Mouse (Mus musculus) C2C12 (cell line): Measurements from ENCODE around the gene Grk6. TPM values are rescaled to one million over a fixed set of nuclear protein-coding genes. Genes with fewer than 3 reads are reported as not detected.
A peak's percentile ranks its signal among the peaks of the same experiment; 100 is the strongest.

Experiments
- H3K27me3 ChIP-seq: one replicate; pipeline ENCODE4 v1.6.1; 2011; ENCODE audit not compliant: control insufficient read depth, insufficient read depth, insufficient read length
- H3K36me3 ChIP-seq: one replicate; pipeline ENCODE4 v1.6.1; 2011; ENCODE audit not compliant: control insufficient read depth, insufficient read depth
- H3K4me3 ChIP-seq: one replicate; pipeline ENCODE4 v1.5.1; 2011; ENCODE audit warnings: mild to moderate bottlenecking, control low read depth; ENCODE audit not compliant: poor library complexity, insufficient read depth, severe bottlenecking
- H3K79me2 ChIP-seq: one replicate; pipeline ENCODE4 v1.6.1; 2011; ENCODE audit not compliant: control insufficient read depth, insufficient read depth
- H3K79me3 ChIP-seq: one replicate; pipeline ENCODE4 v1.6.1; 2011; ENCODE audit warnings: low read depth, control low read depth
- H3ac ChIP-seq: one replicate; pipeline ENCODE3; 2011; ENCODE audit warnings: low read depth; ENCODE audit not compliant: control insufficient read depth, insufficient read length
- CEBPB ChIP-seq: IDR thresholded peaks from one replicate; pipeline ENCODE4 v1.6.1; 2011; ENCODE audit warnings: low read depth, mild to moderate bottlenecking, control low read depth, moderate library complexity
- CTCF ChIP-seq: IDR thresholded peaks from one replicate; pipeline ENCODE4 v1.5.1; 2011; ENCODE audit not compliant: control insufficient read depth, insufficient read depth, insufficient read length
- FOSL1 ChIP-seq: IDR thresholded peaks from one replicate; pipeline ENCODE4 v1.8.0; 2011; ENCODE audit warnings: mild to moderate bottlenecking, low read length; ENCODE audit not compliant: poor library complexity, insufficient read depth, severe bottlenecking
- MAX ChIP-seq: IDR thresholded peaks from one replicate; pipeline ENCODE4 v1.6.1; 2011; ENCODE audit warnings: mild to moderate bottlenecking, control low read depth
- MYOD1 ChIP-seq: IDR thresholded peaks from one replicate; pipeline ENCODE4 v1.6.1; 2011; ENCODE audit warnings: low read depth; ENCODE audit not compliant: control insufficient read depth, insufficient read length
- MYOG ChIP-seq: IDR thresholded peaks from one replicate; pipeline ENCODE4 v1.6.1; 2011; ENCODE audit not compliant: control insufficient read depth, insufficient read length; ENCODE audit errors: extremely low read depth
- USF1 ChIP-seq: IDR thresholded peaks from one replicate; pipeline ENCODE4 v1.6.1; 2011; ENCODE audit warnings: low read depth, mild to moderate bottlenecking, control low read depth, moderate library complexity
- polyA plus RNA-seq: library from polyadenylated mRNA; unstranded; fragments of >200 nt; fragmentation: generic; extraction: Trizol; gene quantifications from one replicate; pipeline ENCODE4 v1.2.1, GENCODE M21; 2012; ENCODE audit warnings: missing spikeins

The Grk6 gene
- polyA plus RNA-seq, 1 experiment = 81.9 TPM

DNA sequence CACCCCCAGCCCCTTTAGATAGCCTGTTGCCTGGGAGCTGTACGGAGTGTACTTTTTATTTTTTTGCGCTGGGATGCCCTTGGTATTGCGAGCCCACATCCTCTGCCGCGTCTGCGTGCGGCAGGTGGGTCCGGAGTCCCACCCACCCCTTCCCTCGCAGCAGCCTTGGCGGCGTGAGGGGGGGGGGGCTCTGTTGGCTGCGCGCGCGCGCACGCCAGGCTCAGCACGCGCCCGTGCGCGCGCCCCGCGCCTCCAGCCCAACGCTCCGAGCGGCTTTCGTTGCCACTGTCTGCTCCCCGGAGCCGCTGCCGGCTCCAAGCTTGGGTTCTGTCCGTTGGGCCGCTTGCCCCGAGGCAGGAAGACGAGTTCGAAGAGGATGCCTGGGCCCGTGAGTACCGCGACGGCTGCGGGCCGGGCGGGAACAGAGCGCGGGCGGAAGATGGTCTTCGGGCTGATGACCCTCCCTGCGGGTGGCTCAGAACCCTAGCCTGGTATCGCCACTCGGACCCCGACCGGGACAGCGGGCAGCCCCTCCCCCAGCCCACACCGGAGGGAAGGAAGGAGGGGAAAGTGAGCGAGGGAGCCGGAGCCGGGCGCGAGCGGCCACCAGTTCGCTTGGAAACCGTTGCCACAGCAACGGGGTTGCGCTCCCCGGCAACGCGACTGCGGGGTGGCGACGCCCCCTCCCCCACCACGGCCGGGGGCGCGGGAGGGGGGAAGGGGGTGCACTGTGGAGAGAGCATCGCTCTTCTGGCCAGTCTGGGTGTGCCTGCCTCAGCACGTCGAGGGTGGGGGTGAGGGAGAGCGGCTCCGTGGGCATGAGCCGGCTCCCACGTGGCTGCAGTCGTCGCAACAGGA is 19.4 kb downstream of the Grk6 start, which contains the start of gene Prr7:
Gene Prr7 (plus strand): TSS at position 241 of the 858 bp plus-strand sequence.
- TF ChIP-seq MYOD1 (no peak), USF1 (no peak), CTCF (no peak), MAX (no peak), CEBPB (no peak), MYOG (no peak), FOSL1 (no peak)

DNA sequence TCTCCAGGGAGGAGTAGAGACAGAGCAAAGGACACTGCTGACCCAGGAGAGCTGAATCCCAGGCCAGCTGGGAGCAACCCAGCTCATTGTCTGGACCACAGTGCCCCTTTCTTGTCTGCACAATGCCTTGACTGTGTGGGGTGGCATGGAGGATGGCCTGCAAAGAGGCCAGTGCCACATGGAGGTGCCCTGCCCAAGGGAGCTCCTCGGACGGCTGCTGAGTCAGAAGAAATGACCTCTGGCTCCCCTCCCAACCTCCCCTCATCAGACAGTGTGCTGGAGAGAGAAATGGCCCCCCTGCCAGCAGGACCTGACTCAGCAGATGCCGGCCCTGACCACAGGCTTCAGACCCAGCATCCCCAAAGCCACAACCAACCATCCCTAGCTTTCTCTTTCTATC is 20.3 kb downstream of the Grk6 start:
- H3K79me3 ChIP-seq = no peaks in the 10 kb centered on the region
- peaks cover 9% of the 10 kb centered on the region for H3K36me3 ChIP-seq
- no peak overlapping the region for H3ac ChIP-seq
- no peaks in the 10 kb centered on the region for H3K27me3 ChIP-seq
- H3K4me3 ChIP-seq = no peak overlapping the region
- no peaks in the 10 kb centered on the region for H3K79me2 ChIP-seq
- TF ChIP-seq MAX = peak; percentile 88
- no peak for TF ChIP-seq CEBPB
- TF ChIP-seq FOSL1 = peak; percentile 16
- TF ChIP-seq MYOD1 = no peak
- no peak for TF ChIP-seq MYOG
- TF ChIP-seq USF1 = no peak
- no peak for TF ChIP-seq CTCF

More for the DNA sequence above, 19.4 kb downstream of the Grk6 start, which contains the start of gene Prr7:
- no peaks in the 10 kb centered on the region for H3K79me2 ChIP-seq
- H3ac ChIP-seq = peak within 1 kb of the TSS; percentile 79
- H3K36me3 ChIP-seq = peaks cover 17% of the 10 kb centered on the region
- H3K79me3 ChIP-seq = no peaks in the 10 kb centered on the region
- H3K27me3 ChIP-seq = no peaks in the 10 kb centered on the region
- peak within 1 kb of the TSS; percentile 18 for H3K4me3 ChIP-seq

DNA sequence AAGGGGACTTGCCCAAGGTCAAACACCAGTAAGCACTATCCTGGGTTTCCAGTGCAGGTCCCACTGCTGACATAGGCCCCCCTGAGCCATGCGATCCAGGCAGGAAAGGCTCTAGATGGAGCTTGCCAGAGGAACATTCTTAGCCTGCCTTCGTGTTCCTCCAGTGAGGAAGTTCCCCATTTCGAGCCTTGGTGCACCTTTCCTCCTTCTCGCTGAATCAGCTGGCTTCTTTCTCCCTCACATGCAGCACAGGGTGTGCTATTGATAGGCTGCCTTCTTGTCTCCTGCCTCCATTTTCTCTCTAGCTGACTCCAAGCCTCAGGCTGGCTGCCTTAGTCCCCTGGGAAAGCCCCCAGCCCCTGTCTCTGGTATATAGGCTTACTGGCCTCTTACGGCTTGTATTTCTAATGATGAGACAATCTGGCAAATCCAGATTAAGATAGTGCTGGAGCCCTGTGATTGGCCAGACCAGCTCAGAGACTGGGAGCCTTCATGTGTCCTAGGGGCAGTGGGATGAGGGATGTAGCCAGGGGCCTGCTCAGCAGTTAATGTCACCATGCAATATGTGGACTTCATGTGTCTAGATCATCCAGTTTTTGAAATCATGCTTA is 21.1 kb downstream of the Grk6 start:
- TF ChIP-seq USF1 (no peak), MYOG (no peak), MYOD1 (no peak), MAX (no peak), CTCF (no peak), CEBPB (no peak)
- Histone ChIP-seq H3K4me3 (no peak overlapping the region), H3K27me3 (no peaks in the 10 kb centered on the region), H3K79me2 (no peaks in the 10 kb centered on the region), H3ac (no peak overlapping the region), H3K79me3 (no peaks in the 10 kb centered on the region), H3K36me3 (peaks cover 8% of the 10 kb centered on the region)

DNA sequence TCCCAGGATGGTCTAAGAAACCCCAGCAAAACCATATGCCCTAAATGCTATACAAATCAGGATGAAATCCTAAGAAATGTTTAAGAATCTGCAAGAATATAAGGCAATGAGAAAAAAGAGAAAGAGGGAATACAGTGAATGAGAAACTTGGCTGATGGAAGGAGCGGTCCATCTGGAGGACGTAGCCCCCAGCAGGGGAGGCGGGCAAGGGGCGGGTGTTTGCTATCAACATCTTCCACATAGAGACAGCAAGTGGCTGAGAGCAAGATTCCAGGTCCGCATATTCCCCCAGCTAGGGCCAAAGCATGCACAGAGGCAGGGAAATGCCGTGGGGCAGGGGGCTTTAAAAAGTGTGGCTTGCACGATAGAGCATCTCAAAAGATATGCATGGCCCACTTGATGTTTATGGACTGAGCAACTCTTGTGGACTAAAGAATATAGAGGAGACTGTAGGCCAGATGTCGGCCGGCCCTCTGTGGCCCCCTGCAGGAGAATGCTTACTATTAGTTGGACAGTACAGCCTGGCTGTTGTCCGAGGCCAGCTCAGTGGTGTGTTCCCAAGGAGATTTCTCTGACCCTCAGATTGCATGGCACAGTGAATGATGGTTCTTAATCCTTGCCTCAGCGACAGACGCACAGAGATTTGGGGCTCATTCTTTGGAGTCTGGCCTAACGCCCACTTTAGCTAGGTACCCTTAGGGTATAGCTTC is 24.1 kb downstream of the Grk6 start:
- H3K79me2 ChIP-seq = no peaks in the 10 kb centered on the region
- no peak overlapping the region for H3ac ChIP-seq
- no peak overlapping the region for H3K4me3 ChIP-seq
- no peaks in the 10 kb centered on the region for H3K36me3 ChIP-seq
- no peaks in the 10 kb centered on the region for H3K27me3 ChIP-seq
- TF ChIP-seq CTCF (peak; percentile 33), FOSL1 (no peak)
- no peaks in the 10 kb centered on the region for H3K79me3 ChIP-seq

DNA sequence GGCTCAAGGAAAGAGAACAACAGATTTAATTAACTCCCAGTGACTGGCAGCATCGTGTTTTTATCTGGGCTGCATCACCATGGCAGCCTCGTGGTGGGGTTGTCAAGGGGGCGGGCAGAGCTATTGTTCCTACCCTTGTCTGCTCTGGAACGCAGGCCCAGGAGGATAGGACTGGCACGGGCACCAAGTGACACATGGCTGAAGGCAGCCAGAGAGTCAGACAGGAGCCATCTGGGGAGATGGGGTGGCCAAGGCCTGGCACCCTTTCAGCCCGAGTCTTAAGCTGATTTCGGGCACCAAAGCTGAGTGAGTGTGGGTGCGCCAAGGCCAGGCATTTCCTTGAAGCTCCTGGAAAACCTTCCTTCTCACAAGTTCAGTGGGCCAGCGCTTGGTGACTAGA is 25.5 kb downstream of the Grk6 start:
- TF ChIP-seq MYOD1 (no peak), MYOG (no peak), USF1 (no peak), CEBPB (no peak), MAX (no peak)
- Histone ChIP-seq H3K79me3 (no peaks in the 10 kb centered on the region), H3K27me3 (no peaks in the 10 kb centered on the region), H3K36me3 (no peaks in the 10 kb centered on the region), H3K79me2 (no peaks in the 10 kb centered on the region), H3K4me3 (no peak overlapping the region), H3ac (no peak overlapping the region)
